Mouse (Mus musculus): Measurements from ENCODE around the gene Lbp. TPM values are rescaled to one million over a fixed set of nuclear protein-coding genes. Genes with fewer than 3 reads are reported as not detected.

Gene Lbp
- 6.0 and 8.2 TPM in 2 replicates for polyA plus RNA-seq (2015; fragmentation: Nextera tagmentation; extraction: Ambion mirVana)

DNA sequence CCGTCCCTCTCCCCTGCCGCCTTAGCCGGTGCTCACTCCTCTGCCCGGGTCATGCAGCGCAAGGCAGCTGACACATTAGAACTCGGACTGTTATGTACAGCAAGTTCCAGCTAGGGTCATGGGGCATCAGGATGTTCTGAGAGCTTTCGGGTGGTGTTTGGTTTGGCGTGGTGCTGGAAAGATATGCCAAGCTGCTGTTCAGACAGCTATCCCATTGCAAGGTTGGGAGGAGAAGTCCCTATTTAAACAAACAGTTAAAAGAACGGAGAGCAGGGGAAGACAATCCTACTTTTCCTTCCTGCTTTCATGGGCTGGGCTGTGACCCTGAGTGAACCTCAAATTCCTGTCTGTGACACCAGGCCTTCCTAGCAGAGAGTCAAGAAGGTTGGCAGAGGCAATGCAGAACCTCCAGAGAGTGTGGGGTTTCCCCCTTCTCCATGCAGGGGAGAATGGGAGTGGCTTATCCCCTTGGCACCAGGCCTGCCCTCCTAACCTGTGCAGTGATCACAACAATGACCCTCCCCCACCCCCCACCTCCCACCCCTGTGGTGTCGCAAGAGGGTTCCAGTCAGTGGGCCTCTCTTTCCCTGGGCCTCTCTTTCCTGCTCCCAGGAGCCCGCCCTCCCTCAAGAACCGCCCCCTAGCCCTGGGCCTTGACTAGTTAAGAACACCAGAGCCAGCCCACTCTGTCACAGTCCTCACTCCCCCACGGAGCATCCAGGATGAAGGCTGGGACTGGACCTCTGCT is at the start of gene Lbp:
TSS of gene Lbp (plus strand) at position 546 of the 748 bp plus-strand sequence.
- Histone ChIP-seq H3K9me3 (no peaks in the 10 kb centered on the region), H3K27me3 (replicated peaks) (no peaks in the 10 kb centered on the region), H3K9ac (no peak within 1 kb of the TSS), H3K27ac (peak within 1 kb of the TSS; percentile 28; the same call in 1 of the 2 replicates), H3K36me3 (no peaks in the 10 kb centered on the region), H3K4me2 (peak within 1 kb of the TSS; percentile 24), H3K4me1 (0 out of 2 replicates have a peak, but pooled peaks cover 6% of the 10 kb centered on the region), H3K4me3 (replicated peaks) (no peak within 1 kb of the TSS)
- 24% methylated on average over 13 of the region's 13 CpGs for WGBS
- ATAC-seq (ENCODE audit: insufficient read depth, low FRiP score, low read depth) = peak; percentile 74

DNA sequence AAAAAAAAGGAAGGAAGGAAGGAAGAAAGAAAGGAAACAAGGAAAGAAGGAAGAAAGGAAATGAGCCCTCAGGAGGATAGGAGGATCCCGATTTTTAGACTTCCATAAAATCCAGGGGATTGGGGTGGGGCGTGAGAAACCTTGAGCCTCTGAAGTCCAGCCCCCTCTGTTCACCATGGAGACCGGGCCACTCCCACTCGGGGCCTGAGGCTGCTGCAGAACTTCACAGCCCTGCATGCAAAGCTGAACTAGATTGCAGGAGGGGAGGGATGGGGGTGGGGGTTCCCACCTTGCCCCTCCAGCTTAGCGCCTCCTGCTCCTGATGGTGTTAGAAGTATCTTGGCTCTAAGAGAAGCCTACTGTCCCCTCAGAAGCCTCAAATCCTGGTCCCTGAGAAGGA is 49.4 kb upstream of the Lbp start:
- Histone ChIP-seq H3K27ac (peak overlapping the region; percentile 38; the same call in 1 of the 2 replicates), H3K4me3 (replicated peaks) (no peak overlapping the region), H3K36me3 (no peaks in the 10 kb centered on the region), H3K9ac (no peak overlapping the region), H3K4me2 (peak overlapping the region; percentile 32), H3K4me1 (peaks cover 16% of the 10 kb centered on the region; the same call in 1 of the 2 replicates), H3K27me3 (replicated peaks) (no peaks in the 10 kb centered on the region), H3K9me3 (no peaks in the 10 kb centered on the region)
- 0 out of 2 replicates have a peak, but pooled peaks have one; percentile 62 for ATAC-seq (ENCODE audit: insufficient read depth, low FRiP score, low read depth)
- WGBS = 6% methylated on average over 5 of the region's 5 CpGs

DNA sequence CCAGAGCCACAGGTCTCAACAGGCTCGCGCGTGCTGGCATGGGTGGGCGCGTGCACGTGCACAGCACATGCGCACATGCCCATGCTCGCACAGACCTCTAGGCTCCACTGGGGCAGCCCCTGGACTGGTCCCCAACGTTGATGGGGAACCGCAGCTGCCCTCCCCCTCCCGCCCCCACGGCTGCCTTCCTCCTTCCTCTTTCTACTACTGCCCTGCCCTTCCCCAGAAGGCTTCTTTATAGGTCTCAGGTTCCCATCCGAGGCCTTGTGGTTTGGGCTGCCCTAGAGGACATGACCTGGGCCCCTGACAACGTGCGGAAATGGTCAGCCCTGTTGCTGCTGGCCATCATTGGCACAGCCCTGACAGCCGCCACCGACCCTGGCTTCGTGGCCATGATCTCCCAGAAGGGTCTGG is 48.3 kb upstream of the Lbp start, which contains the start of gene Bpi:
TSS of gene Bpi (plus strand) at position 90 of the 414 bp plus-strand sequence.
- peak within 1 kb of the TSS; percentile 38; the same call in 1 of the 2 replicates for H3K27ac ChIP-seq
- no peaks in the 10 kb centered on the region for H3K9me3 ChIP-seq
- ATAC-seq (ENCODE audit: insufficient read depth, low FRiP score, low read depth) = no peak
- peaks cover 16% of the 10 kb centered on the region; the same call in 1 of the 2 replicates for H3K4me1 ChIP-seq
- H3K4me3 ChIP-seq (replicated peaks) = no peak within 1 kb of the TSS
- no peak within 1 kb of the TSS for H3K9ac ChIP-seq
- H3K36me3 ChIP-seq = no peaks in the 10 kb centered on the region
- WGBS = 61% methylated on average over 18 of the region's 18 CpGs
- H3K4me2 ChIP-seq = peak within 1 kb of the TSS; percentile 32
- H3K27me3 ChIP-seq (replicated peaks) = no peaks in the 10 kb centered on the region

DNA sequence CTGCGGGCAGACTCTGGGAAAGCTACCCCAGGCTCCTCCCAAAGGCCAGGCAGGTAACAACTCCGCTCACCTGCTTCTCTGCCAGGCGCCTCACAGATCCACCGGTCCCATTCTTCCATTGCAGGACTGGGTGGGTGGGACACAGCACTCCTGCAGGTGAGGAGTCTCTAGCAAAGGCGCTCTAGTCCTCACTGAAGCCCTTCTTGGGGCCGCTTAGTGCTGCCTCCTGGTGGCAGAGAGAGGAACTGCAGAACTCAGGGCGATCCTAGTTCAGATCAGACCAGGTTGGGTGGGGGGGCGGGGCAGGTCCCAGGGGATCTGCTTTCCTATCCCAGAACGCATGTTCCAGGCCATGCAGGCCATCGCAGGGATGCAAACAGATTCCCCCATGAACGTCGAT is 47.5 kb upstream of the Lbp start:
- Histone ChIP-seq H3K9ac (no peak overlapping the region), H3K4me1 (peaks cover 16% of the 10 kb centered on the region; the same call in 1 of the 2 replicates), H3K27ac (no peak overlapping the region), H3K4me3 (replicated peaks) (no peak overlapping the region), H3K27me3 (replicated peaks) (no peaks in the 10 kb centered on the region), H3K36me3 (no peaks in the 10 kb centered on the region), H3K9me3 (no peaks in the 10 kb centered on the region), H3K4me2 (no peak overlapping the region)
- 19% methylated on average over 12 of the region's 12 CpGs for WGBS
- 0 out of 2 replicates have a peak, but pooled peaks have one; percentile 19 for ATAC-seq (ENCODE audit: insufficient read depth, low FRiP score, low read depth)

DNA sequence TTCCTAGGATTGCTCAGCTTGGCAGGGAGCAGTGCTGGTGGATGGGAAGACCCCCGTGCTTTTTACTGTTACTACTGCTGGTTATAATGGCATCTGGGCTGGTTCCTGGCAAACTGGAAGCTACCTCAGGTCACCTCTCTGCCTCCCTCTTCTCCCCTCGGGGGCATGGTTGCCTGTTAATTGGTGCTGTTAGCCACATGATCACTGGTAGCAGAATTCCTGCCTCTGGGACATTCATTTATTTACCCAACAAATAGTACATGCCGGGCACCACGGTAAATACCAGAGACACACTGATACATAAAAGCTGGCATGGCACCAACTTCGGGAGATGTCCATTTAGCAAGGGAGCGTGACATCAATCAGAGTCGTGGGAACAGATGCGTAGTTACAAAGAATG is 46.8 kb upstream of the Lbp start:
- Histone ChIP-seq H3K4me1 (peaks cover 16% of the 10 kb centered on the region; the same call in 1 of the 2 replicates), H3K27me3 (replicated peaks) (no peaks in the 10 kb centered on the region), H3K9ac (no peak overlapping the region), H3K9me3 (no peaks in the 10 kb centered on the region), H3K4me2 (no peak overlapping the region), H3K36me3 (no peaks in the 10 kb centered on the region), H3K27ac (no peak overlapping the region), H3K4me3 (replicated peaks) (no peak overlapping the region)
- 72% methylated on average over 8 of the region's 8 CpGs for WGBS
- no peak for ATAC-seq (ENCODE audit: insufficient read depth, low FRiP score, low read depth)

DNA sequence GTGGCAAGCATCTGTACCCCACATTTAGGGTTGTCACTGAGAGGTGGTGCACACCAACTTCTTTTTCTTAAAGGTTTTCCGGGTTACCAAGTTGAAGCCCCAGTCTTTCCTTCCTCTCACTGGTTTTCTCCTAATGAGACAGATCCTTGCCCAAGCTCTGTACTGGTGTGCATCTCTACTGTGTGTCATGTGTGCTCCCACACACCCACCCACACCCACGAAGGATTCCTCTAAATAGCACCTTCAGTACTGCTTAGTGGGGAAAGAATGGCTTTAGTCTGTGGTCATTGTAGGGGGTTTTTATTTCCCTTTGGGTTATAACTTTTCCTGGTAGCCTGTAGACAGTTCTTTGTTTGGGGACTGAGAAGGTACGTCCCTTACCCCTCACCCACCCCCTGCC is 41.4 kb upstream of the Lbp start:
- Histone ChIP-seq H3K27me3 (replicated peaks) (no peaks in the 10 kb centered on the region), H3K4me2 (no peak overlapping the region), H3K36me3 (no peaks in the 10 kb centered on the region), H3K27ac (no peak overlapping the region), H3K9me3 (no peaks in the 10 kb centered on the region), H3K4me3 (replicated peaks) (no peak overlapping the region), H3K9ac (no peak overlapping the region), H3K4me1 (no peaks in the 10 kb centered on the region)
- 78% methylated on average over 3 of the region's 3 CpGs for WGBS
- no peak for ATAC-seq (ENCODE audit: insufficient read depth, low FRiP score, low read depth)

DNA sequence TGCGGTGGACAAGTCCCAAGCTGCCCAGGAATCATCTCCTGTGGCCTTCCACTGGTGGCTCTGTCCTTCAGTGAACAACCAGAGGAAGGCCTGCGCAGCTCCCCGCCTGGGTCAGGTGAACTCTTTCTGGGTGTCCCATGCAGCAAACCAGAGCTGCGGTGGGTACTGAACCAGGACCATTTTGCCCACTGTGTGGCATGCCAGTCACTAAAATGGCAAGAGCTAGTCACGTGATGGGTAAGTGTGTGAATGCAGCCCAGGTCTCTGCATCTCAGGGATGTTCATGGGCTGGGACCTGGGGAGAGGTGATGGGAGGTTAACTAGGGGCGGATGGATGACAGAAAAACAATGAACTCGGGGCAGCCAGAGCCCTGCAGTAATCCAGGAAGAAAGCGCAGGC is 36.3 kb upstream of the Lbp start:
- ATAC-seq (ENCODE audit: insufficient read depth, low FRiP score, low read depth) = no peak
- H3K9ac ChIP-seq = no peak overlapping the region
- H3K4me3 ChIP-seq (replicated peaks) = no peak overlapping the region
- H3K4me1 ChIP-seq = no peaks in the 10 kb centered on the region
- no peak overlapping the region for H3K4me2 ChIP-seq
- H3K9me3 ChIP-seq = no peaks in the 10 kb centered on the region
- no peaks in the 10 kb centered on the region for H3K36me3 ChIP-seq
- no peak overlapping the region for H3K27ac ChIP-seq
- 84% methylated on average over 8 of the region's 8 CpGs for WGBS
- H3K27me3 ChIP-seq (replicated peaks) = no peaks in the 10 kb centered on the region

DNA sequence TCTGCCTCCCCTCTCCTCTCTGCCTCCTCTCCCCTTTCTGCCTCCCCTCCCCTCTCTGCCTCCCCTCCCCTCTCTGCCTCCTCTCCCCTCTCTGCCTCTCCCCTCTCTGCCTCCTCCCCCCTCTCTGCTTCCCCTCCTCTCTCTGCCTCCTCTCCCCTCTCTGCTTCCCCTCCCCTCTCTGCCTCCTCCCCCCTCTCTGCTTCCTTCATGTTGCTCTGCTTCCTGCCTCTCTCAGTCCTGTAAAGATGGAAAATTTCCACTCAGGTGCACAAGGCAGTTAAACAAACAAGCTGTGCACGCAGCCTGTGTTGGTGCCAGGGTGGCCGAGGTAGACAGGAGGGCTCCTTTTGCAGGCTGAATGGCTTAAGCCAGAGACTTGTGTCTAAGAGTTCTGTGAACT is 32.6 kb upstream of the Lbp start:
- no peak for ATAC-seq (ENCODE audit: insufficient read depth, low FRiP score, low read depth)
- H3K9me3 ChIP-seq = no peaks in the 10 kb centered on the region
- H3K27me3 ChIP-seq (replicated peaks) = no peaks in the 10 kb centered on the region
- no peak overlapping the region for H3K4me2 ChIP-seq
- no peak overlapping the region for H3K9ac ChIP-seq
- H3K4me1 ChIP-seq = no peaks in the 10 kb centered on the region
- whole genome bisulfite sequencing = 8% methylated on average over 2 of the region's 2 CpGs
- H3K27ac ChIP-seq = no peak overlapping the region
- no peak overlapping the region for H3K4me3 ChIP-seq (replicated peaks)
- H3K36me3 ChIP-seq = no peaks in the 10 kb centered on the region

DNA sequence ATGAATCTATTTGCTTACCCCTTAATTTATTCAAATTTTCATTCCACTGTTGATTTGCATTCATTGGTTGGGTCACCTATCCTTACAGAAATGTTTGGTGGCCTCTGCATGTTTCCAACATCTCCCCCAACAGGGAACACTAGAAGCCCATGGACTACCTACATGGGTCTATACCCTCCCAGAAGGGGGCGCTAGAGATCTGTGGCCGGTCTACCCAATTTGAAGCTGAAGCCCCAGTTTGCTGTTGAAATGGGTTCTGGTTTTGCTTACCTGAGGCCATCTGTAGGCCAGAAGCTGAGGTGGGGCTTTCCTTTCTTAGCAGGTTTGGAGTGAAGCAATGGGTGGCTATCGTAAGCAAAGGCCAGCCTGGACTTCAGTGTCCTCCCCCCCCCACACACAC is 30.9 kb upstream of the Lbp start:
- 88% methylated on average over 3 of the region's 3 CpGs for WGBS
- H3K9ac ChIP-seq = no peak overlapping the region
- H3K9me3 ChIP-seq = no peaks in the 10 kb centered on the region
- no peaks in the 10 kb centered on the region for H3K4me1 ChIP-seq
- no peak overlapping the region for H3K4me2 ChIP-seq
- H3K36me3 ChIP-seq = no peaks in the 10 kb centered on the region
- H3K4me3 ChIP-seq (replicated peaks) = no peak overlapping the region
- no peak for ATAC-seq (ENCODE audit: insufficient read depth, low FRiP score, low read depth)
- H3K27ac ChIP-seq = no peak overlapping the region
- no peaks in the 10 kb centered on the region for H3K27me3 ChIP-seq (replicated peaks)

DNA sequence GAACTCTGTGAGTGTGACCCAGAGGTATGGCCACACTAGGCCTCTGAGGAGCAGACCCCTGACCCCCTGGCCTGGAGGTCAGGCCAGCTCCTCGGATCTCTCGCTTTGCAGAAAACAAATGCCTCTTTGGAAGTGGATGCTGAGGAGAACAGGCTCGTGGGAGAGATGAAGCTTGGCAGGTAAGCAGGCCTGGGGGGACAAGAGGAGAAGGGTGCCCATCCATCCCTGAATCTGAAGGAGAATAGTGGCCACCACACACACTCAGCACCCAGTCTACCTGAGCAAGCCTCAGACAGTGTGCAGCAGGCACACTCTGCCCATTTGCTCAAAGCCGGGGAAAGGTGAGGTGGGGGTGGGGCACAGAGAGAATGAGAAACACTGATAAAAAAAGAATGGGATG is 30.5 kb upstream of the Lbp start:
- Histone ChIP-seq H3K9ac (no peak overlapping the region), H3K4me1 (no peaks in the 10 kb centered on the region), H3K36me3 (no peaks in the 10 kb centered on the region), H3K27me3 (replicated peaks) (no peaks in the 10 kb centered on the region), H3K27ac (no peak overlapping the region), H3K9me3 (no peaks in the 10 kb centered on the region), H3K4me3 (replicated peaks) (no peak overlapping the region), H3K4me2 (no peak overlapping the region)
- ATAC-seq (ENCODE audit: insufficient read depth, low FRiP score, low read depth) = no peak
- WGBS = 60% methylated on average over 4 of the region's 4 CpGs

DNA sequence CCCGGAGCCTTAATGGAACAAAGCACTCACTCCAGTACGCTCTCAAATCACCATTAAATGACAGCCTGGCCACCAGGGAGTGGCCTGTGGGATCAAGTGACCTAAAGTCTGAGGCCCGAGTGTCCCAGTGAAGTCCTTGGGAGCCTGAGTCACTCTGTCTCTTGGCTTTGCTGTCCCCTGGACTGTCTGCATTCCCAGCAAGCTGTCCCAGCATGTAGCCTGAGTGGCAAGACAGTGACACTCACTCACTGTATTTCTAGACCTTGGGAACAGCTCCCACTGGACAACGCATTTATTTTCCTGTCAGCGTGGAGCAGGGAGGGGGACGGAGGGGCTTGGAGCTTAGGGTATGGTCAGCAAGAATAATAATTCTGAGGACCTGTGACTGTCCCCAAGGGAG is 29.8 kb upstream of the Lbp start:
- no peak overlapping the region for H3K9ac ChIP-seq
- no peaks in the 10 kb centered on the region for H3K9me3 ChIP-seq
- H3K27me3 ChIP-seq (replicated peaks) = no peaks in the 10 kb centered on the region
- no peaks in the 10 kb centered on the region for H3K4me1 ChIP-seq
- H3K4me2 ChIP-seq = no peak overlapping the region
- H3K4me3 ChIP-seq (replicated peaks) = no peak overlapping the region
- H3K27ac ChIP-seq = no peak overlapping the region
- 63% methylated on average over 6 of the region's 6 CpGs for WGBS
- no peak for ATAC-seq (ENCODE audit: insufficient read depth, low FRiP score, low read depth)
- H3K36me3 ChIP-seq = no peaks in the 10 kb centered on the region

DNA sequence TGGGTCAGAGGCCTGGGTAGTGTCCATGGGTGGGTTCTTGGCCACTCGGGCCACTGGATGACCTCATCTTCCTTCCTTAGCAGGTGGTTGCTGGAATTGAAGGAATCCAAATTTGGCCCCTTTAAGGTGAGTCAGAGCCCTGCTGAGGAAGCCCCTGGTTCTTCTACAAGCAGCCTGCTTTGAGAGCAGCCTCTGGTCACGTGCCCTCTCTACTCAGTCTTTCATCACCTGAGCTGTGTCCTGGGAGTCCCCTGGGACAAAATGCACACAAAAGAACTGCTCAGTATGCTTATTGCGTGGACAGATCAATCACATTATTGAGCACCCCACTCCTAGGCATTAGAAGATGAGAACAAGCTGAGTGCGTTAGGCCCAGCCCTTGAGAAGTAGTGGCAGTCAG is 29.4 kb upstream of the Lbp start:
- H3K4me1 ChIP-seq = no peaks in the 10 kb centered on the region
- no peak for ATAC-seq (ENCODE audit: insufficient read depth, low FRiP score, low read depth)
- H3K9me3 ChIP-seq = no peaks in the 10 kb centered on the region
- no peaks in the 10 kb centered on the region for H3K27me3 ChIP-seq (replicated peaks)
- H3K4me3 ChIP-seq (replicated peaks) = no peak overlapping the region
- no peak overlapping the region for H3K9ac ChIP-seq
- no peak overlapping the region for H3K27ac ChIP-seq
- H3K36me3 ChIP-seq = no peaks in the 10 kb centered on the region
- WGBS = 86% methylated on average over 4 of the region's 4 CpGs
- H3K4me2 ChIP-seq = no peak overlapping the region
